Mouse (Mus musculus) left cerebral cortex, postnatal 36 days (tissue): Measurements from ENCODE around the gene Ppfibp1. TPM values are rescaled to one million over a fixed set of nuclear protein-coding genes. Genes with fewer than 3 reads are reported as not detected.

Experiments
- DNase-seq, 2 experiments: peaks; one replicate each; pipeline ENCODE4 v3.0.0; 2021 to 2022; ENCODE audit warnings: low spot score in 2 of 2, mixed read lengths in 1 of 2
- intact Hi-C: fragments of 180-260 bp; cut with DNase I; formaldehyde crosslinking; loops from one replicate; pipeline ENCODE4 v1.15.1; 2025
- total RNA-seq, 2 experiments: library from RNA; stranded (reverse); gene quantifications; 2 replicates each; pipeline ENCODE4 v1.2.3; 2021

Ppfibp1 gene
- total RNA-seq, 2 experiments from 2014 or later, result 47.8 to 63.8 TPM

DNA sequence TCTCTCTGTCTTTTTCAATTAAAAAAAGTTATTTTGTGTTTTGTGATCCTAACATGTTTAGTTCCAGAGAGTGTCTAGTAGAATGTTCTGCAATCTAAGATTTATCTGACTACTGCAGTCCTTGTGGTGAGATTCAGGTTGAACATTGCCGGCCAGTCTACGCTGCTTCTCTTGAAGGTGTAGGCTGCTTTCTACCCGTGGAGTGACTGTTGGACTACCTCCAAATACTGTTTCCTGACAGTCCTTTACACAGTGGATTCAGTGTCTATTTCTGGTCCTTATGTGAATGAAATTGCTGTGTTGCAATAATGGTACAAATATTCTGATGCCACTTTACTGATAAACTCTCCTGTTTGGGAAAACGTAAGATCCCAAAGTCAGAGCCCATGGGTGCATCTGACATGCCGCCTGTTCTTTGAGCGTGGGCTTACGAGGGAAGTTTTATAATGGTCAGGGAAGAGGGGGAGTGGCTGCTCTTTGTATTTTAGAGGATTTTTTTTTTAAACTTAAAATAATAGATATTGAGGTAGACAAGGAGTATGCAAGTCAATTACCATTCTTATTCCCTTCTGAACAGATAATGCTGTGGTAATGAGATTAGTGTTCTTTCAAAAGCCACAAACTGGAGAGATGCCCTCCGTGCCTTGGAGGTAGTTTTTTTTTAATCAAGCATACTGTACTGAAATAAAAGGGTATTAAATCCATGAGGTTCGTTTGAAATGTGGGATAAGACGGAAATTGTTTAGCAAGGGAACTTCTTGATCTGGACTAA lies 61.6 kb downstream of the Ppfibp1 start:
- no peak for DNase-seq
- intact Hi-C loops, result no loop called here

DNA sequence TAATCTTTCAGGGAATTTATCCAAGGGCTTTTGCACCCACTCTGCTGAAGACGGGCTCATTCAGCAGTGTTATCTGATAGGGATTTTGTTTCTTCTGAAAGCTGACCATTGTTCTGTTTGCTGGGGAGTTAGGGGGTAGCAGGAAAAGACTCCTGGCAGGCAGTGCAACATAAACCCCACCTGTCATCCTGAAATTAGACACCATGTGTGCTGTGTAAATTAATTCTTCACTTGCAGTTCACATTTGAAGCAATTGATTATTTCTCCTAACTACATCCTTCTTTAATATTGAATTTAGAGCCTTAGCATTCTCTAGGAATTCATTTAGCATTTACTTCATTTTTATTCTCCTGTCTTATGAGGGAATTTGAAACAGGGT lies 62.2 kb downstream of the Ppfibp1 start:
- DNase-seq, result no peak
- intact Hi-C loops, result no loop called here

DNA sequence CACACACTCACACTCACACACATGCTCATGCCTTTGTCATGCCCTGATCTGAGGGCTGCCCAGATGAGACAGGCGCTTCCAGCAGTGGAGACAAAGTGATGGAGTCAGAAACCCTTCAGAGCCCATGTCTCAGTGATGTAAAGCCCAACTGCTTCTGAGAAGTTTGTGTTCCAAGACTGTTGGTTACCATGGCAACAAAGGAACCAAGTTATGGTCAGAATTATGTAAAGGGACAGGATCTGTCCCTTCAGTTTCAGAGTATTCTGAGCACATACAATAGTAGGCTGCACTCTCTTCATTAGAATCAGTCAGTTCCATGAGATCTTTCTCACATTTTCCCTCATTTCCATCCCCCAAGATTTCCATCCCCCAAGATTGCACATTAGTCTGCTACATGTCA lies 66.0 kb downstream of the Ppfibp1 start, which contains the start of gene 1700034J05Rik:
TSS of gene 1700034J05Rik (minus strand) at position 165 of the 400 bp plus-strand sequence.
- DNase-seq, result no peak

DNA sequence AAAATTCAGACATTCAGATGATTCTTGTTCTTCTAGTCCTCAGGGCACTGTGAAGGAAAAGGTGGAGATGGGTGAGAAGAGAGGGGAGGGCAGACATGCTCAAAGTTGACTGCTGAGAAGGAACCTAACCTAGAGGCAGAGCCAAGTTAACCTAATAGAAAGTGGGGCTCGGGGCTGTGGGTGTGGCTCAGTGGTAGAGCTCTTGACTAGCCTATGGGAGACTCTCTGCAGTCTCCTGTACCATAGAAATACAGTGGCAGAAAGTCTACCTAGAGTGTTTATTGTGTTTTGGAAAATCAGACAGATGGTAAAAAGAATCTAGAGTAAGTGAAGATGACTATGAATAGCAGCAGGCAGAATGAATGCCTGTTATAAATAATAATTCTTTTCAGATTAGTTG lies 67.2 kb downstream of the Ppfibp1 start:
- no peak for DNase-seq
- intact Hi-C loops, result loop anchor here (5.0 kb wide), 1 partner anchor 48 kb away; no protein-coding TSS in a partner anchor

More for the DNA sequence above, 66.0 kb downstream of the Ppfibp1 start, which contains the start of gene 1700034J05Rik:
- intact Hi-C loops, result no loop called here

DNA sequence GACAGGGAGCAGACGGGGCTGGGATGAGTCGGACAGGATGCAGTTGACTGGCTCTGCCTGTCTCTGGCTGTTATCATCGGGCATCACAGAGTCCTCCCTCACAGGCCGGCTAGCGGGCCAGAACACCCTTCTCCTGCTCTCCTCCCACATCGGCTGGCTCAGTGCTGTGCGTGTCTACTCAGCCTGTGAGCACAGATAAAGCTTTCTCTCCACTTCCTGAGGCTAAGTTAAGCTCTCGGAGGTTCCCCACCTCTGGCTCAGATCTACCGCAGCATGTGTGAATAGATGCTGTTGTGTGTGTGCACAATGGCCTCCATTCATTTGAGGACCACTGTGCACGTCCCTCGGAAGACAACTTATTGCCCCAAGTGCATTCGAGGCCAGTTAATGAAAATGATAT lies 67.6 kb downstream of the Ppfibp1 start:
- intact Hi-C loops, result loop anchor here (5.0 kb wide), 1 partner anchor 49 kb away; no protein-coding TSS in a partner anchor

DNA sequence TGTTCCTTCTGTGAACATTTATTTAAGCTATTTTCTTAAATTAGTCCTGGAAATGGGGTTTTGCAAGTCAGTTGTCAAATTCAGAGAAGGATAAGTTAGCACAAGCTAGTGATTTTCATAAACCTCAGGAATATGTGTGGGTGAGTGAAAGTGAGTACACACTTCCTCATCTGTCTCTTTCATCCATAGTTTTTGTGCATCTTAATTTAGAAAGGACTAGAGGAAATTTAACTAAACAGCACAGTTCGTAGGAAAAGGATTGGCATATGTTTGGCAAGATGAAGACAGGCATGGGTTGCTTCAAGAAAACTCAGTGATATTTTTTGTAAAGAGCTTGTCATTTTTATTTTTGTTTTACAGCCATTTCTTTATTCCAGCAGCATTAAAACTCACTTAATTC lies 68.7 kb downstream of the Ppfibp1 start:
- intact Hi-C loops, result loop anchor here (5.0 kb wide), 1 partner anchor 50 kb away; no protein-coding TSS in a partner anchor
- no peak for DNase-seq

More for the DNA sequence above, 67.6 kb downstream of the Ppfibp1 start:
- DNase-seq, result peak; percentile 61 to 67

DNA sequence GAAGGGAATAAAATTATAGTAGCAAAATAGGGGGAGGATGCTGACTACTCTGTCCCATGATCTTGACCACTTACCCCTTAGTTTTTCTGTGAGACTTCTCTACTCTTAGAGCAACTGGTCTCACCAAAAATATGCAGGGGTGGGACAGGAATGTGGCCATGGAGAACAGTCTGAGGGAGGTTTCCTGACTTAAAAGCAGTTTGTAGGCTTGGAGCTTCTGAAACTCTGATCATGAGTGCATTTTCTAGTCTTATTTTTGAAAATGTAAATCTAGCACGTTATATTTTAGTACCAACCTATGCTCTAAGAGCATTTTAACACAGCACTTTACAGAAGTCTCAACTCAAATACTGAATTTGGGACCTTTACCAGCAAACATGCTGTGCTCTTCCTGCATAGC lies 70.4 kb downstream of the Ppfibp1 start:
- intact Hi-C loops, result loop anchor here (2.0 to 5.0 kb wide), 2 partner anchors 51 to 82 kb away; no protein-coding TSS in a partner anchor
- no peak for DNase-seq

DNA sequence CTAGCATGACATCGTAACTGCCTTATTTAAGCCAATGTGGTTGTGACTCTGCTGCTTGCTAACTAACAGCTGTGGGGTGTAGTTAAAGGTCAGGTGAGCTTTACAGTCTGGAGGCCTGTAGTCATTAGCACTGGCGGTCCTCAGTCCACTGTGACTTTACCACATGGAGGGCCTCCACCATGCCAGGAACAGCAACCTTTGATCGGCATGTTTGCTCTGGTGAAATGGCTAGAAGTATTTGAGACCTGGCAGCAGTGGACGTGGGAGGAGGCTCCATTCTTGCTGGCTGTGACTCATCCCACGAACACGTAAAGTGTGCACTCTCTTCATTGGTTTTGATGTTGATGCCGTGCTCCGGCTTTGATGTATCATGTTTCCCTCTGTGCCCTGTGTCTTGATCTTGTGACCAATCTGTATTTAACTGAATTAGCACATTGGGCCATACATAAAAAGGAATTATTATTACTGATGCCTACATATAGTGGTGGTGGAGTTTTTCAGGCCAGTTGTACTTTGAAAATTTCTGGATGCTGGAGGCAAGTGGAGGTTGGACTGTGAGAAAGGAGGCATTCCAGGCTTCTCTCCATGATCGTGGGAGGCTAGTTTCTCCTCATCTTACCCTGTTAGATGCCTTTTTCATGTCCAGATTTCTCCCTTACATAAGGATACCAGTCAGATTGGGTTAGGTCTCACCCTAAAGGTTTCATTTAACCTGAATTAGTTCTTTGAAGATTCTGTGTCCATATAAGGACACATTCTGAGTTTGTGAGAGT lies 71.8 kb downstream of the Ppfibp1 start:
- DNase-seq, result peak in 1 of 2 experiments; percentile 38
- intact Hi-C loops, result loop anchor here (2.0 to 5.0 kb wide), 3 partner anchors 53 to 128 kb away; no protein-coding TSS in a partner anchor

DNA sequence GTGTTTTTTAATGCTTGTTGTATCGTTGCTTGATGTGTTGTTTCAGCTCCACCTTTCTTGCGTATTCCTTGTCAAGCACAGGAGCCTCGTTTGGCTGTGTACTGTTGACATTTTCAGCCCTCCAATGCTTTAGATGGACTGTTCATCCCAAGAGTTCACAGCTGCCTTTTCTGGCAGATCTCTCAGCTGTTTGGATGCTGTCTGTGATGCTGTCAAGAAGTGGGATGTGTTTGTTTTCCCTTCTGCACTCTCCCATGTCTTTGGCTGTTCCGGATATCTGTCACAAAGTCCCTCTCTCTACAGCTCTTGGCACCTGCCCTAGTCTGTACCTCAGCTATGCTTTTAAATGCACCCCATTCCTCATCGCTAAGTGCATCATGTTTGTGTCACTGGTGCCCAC lies 72.7 kb downstream of the Ppfibp1 start:
- no peak for DNase-seq
- intact Hi-C loops, result loop anchor here (5.0 kb wide), 1 partner anchor 129 kb away; no protein-coding TSS in a partner anchor

GRCm38 (mm10) chr6:146961832-146962481 lies 73.7 kb downstream of the Ppfibp1 start:
- intact Hi-C loops, result loop anchor here (5.0 kb wide), 1 partner anchor 130 kb away; no protein-coding TSS in a partner anchor
- DNase-seq, result no peak

- DNase-seq, result no peak
- intact Hi-C loops, result loop anchor here (5.0 kb wide), 1 partner anchor 131 kb away; no protein-coding TSS in a partner anchor
Observed at GRCm38 (mm10) chr6:146963396-146964150, 75.3 kb downstream of the Ppfibp1 start.

GRCm38 (mm10) chr6:146965139-146965772 lies 77.0 kb downstream of the Ppfibp1 start:
- intact Hi-C loops, result no loop called here
- no peak for DNase-seq

DNA sequence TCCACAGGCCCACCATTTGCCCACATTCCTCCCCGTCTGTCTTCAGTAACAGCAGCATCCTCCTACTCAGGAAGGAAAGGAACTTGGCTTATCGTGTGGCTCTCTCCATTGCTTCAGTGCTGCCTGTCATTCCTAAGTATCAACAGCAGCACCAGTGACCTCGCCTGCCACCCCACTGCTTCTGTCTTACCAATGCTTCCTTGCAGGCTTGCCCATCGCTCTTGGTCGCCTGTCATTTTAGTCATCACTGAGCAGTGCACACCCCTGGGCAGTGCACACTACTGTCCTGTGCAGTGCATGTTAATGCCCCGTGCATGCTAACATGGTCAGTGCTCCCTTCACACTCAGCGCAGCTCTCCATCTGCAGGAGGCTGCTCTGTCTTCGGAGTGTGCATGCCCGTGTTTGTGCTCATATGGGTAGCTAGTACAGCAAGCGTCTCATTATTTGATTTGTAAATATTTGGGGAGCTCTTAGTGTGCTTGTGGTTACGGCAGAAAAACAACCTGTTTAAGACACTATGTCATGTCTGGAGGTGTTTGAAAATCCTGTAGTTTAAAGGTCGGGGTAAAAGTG lies 78.2 kb downstream of the Ppfibp1 start:
- DNase-seq, result no peak
- intact Hi-C loops, result no loop called here

GRCm38 (mm10) chr6:146967836-146968235 lies 79.5 kb downstream of the Ppfibp1 start:
- DNase-seq, result no peak
- intact Hi-C loops, result no loop called here

GRCm38 (mm10) chr6:146970811-146971210 lies 82.5 kb downstream of the Ppfibp1 start:
- DNase-seq, result no peak
- intact Hi-C loops, result no loop called here

- intact Hi-C loops, result no loop called here
- DNase-seq, result no peak
Observed at GRCm38 (mm10) chr6:146971366-146971765, 83.1 kb downstream of the Ppfibp1 start.

DNA sequence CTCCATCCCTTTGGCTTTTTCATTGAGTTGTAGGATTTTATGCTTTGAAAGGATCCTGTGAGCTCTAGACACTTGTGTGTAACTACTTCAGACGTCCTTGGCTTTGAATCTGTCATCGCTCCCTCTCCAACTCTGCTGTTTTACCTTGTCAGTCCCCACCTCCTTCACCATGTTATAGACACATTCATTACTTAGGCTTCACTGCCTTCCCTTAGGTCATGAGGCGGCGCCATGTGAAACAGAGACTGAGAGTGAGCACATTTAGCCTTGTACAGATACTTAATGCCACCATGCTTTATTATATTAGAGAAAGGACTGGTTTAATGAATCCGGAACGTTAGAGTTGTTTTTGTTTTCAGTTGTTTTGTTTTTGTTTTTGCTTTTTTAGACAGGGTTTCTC lies 83.7 kb downstream of the Ppfibp1 start:
- no peak for DNase-seq
- intact Hi-C loops, result no loop called here

GRCm38 (mm10) chr6:146972740-146973139 lies 84.5 kb downstream of the Ppfibp1 start:
- DNase-seq, result no peak
- intact Hi-C loops, result no loop called here
